Mouse (Mus musculus) myocyte (in vitro differentiated cells): Measurements from ENCODE around the gene Apof.

Experiments
- CEBPB ChIP-seq: IDR thresholded peaks from 2 replicates; pipeline ENCODE4 v1.6.1; 2011; ENCODE audit warnings: mild to moderate bottlenecking, moderate library complexity; ENCODE audit not compliant: poor library complexity, insufficient read depth, severe bottlenecking
- E2F4 ChIP-seq: IDR thresholded peaks from one replicate; pipeline ENCODE4 v1.6.1; 2011; ENCODE audit warnings: mild to moderate bottlenecking, control low read depth, moderate library complexity; ENCODE audit not compliant: insufficient read depth
- MAX ChIP-seq: IDR thresholded peaks from one replicate; pipeline ENCODE4 v1.6.1; 2011; ENCODE audit warnings: low read depth, mild to moderate bottlenecking, control low read depth
- POLR2A ChIP-seq: IDR thresholded peaks from one replicate; pipeline ENCODE4 v1.6.1; 2011; ENCODE audit warnings: low read depth, mild to moderate bottlenecking, control low read depth, moderate library complexity; ENCODE audit not compliant: insufficient read length

DNA sequence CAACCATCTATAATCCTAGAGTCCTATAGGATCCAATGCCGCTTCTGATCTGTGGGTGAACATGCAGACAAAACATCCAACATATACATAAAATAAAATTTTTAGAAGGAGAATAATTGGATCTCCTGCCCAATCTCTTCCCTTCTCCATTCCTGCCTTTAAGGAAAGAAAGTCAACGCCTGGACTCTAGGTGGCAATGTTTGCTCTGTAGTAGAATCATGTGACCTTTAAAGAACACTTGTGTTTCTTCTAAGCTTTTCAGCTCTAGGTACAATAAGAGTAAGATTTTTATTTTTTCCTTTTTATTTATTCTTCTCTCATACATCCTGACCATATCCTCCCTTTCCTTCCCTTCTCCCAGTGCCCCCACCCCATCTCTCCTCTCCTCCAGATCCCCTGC lies 3.4 kb downstream of the Apof start:
- TF ChIP-seq POLR2A (no peak), MAX (no peak), E2F4 (no peak), CEBPB (no peak)
